Mouse (Mus musculus) right cerebral cortex, adult 2 months (tissue): ENCODE measurements around the gene Olfr1392.
"Not testable (repeated sequence)": the region's sequence is repeated elsewhere in the genome, so short reads cannot be mapped to it uniquely, and the experiment has no call there.

ENCODE experiments used
- DNase-seq, 2 experiments: peaks; one replicate each; pipeline ENCODE4 v3.0.0; 2021 to 2022; ENCODE audit warnings: low spot score in 2 of 2

The Olfr1392 gene

DNA sequence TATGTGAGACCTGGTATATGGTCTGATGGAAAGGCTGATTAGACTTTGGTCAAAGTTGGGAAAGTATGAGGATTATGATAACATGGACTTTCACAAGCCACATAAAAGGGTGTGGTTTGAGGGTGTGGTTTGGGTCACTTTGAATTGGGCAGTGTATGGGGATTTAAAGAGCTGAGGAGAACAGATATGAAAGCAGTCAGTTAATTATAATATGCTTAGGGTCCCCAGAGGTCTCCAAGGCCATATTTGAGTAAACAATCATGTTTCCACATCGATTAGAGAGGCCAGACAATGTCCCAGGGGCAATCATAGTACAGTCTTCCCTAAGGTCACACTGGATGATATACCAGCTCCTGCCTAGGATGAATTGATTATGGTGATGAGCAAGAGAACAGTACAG, at the start of gene Olfr1392:
TSS of gene Olfr1392 (plus strand) at position 301 of the 400 bp plus-strand sequence.
- DNase-seq, result not testable (repeated sequence)

DNA sequence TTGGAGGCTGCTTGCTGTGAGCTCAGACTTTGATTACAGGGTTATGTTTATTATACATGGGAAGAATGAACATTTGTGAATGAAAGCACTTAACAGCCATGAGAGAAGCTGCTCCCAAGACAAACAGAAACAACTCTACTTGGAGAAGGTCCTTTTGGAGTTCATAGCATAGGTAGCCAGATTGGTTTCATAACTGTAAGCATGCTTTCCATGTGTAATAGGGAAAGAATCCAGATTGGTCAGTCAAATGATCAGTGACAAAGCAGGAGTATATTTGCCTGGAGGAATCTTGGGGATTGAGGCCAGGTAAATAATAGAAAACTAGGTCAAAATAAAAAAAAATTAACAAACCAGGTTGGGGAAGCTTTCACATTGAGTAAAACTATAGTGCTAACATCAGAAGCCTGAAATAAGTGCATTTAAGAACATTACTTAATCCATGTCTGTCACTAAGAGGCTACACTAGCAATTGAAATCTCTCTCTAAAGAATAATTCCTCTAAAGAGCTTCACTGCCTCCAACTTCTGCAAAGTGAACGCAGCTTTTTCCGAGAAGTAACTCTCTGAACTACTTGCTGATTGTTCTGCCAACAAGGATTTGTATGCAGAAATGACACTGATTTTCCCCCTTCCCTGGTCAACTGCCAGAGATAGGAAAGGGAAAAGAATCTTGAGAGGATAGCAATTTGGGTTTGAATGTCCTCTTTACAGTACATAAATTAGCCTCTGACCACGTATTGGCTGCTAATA, 49.4 kb upstream of the Olfr1392 start:
- DNase-seq, result no peak

DNA sequence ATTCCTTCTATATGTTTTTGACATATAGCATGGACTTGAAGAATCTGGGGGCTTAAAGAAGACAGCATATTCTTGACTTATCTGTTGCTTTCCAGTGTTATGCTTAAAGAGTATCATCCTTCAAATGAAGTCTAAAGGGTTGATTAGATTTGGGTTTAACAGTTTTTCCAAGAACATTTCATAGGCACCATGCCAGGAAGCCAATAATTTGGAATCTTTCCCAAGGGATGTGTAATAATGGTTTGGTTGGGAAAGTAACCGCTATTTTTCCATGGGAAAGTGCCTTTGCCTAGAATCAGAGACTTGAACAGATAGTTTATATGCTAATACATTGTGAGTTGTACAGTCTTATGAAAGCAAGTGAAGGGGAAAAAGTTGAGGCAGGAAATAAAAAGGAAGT, 48.2 kb upstream of the Olfr1392 start:
- no peak for DNase-seq

DNA sequence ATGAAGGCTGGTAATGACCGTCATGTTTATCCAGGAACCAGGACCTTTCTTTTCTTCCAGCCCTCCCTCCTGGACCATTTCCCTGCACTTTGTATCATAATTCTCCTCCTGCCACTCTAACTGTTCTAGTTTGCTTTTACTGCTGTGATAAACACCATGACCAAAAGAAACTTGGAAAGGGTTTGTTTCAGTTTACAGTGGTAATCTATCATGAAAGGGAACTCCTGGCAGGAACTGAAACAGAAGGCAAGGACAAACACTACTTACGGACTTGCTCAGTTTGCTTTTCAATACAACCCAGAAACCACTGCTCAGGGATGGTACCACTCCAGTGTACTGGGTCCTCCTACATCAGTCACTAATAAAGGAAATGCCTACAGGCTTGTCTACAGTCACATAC, 47.5 kb upstream of the Olfr1392 start:
- no peak for DNase-seq

DNA sequence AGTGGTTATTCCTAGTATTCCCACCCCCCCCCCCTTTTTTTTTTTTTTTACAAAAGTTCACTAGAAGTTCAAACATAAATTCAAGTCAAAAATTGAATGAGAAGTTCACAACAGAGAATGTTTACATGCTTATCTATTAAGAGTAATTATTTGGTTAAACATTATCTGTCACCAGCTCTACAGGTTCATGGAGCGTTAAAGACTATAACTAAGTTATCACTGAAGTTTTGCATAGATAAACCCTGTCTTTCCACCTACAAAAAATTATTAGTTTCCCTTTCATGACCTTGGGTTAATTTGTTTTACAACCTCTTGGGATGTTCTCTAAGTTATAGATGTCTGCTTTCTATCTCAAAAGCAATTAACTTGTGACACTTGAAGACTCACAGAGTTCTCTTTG, 44.8 kb upstream of the Olfr1392 start:
- DNase-seq, result no peak

DNA sequence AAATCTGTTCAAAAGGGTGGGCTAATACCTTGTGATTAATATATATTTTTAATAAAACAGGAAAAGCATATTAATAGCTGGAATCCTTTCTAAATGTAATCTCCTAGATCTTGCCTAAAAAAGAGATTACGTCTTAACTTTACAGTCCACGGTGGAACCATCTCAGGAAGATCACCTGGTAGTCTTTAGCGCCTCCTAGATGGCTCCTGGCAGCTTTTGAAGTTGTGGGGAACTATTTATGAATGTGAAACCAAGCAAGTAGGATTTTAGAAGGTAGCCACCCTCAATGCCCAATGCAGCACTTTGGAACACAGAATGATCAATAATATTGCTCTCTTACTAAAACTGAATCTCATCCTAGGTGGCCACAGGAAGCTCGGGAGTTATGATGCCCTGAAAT, 44.2 kb upstream of the Olfr1392 start:
- DNase-seq, result no peak

DNA sequence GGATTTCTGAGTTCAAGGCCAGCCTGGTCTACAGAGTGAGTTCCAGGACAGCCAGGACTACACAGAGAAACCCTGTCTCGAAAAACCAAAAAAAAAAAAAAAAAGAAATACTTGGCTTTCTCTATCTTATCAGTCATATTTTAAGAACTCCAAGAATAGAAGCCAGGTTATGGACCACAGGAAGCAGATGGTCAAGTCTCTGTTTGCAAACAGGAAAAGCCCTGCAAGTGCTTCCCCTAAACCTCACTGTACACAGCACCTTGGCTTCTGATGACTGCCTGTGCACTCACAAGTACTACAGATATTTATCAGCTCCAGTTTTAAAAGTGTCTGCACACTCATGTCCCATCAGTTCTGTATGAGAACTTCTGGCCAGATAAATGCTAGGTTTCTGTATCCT, 43.6 kb upstream of the Olfr1392 start:
- DNase-seq, result no peak

DNA sequence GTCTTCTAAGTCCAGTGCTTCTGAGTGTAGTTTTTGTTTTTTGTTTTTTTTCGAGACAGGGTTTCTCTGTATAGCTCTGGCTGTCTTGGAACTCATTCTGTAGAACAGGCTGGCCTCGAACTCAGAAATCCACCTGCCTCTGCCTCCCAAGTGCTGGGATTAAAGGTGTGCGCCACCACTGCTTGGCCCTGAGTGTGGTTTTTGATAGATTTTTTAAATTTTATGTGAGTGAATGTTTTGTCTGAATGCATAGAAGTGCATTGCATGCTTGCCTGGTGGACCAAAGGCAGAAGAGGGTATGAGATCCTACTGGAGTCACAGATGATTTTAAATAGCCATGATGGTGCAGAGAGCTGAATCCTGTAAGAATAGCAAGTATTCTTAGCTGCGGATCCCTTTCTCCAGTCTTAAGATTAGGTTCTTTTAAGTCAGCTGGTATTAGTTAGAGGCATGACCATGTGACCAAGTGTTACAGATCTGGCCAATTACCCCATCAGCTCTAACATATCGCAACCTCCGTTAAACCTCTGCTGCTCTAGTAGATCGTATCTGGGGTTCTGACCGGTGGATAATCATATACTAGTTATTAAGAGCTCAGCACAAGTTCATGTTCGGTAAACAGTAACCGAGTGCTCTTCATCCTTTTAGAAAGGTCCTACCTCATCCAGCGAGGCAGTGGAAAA, 42.0 kb upstream of the Olfr1392 start:
- no peak for DNase-seq

DNA sequence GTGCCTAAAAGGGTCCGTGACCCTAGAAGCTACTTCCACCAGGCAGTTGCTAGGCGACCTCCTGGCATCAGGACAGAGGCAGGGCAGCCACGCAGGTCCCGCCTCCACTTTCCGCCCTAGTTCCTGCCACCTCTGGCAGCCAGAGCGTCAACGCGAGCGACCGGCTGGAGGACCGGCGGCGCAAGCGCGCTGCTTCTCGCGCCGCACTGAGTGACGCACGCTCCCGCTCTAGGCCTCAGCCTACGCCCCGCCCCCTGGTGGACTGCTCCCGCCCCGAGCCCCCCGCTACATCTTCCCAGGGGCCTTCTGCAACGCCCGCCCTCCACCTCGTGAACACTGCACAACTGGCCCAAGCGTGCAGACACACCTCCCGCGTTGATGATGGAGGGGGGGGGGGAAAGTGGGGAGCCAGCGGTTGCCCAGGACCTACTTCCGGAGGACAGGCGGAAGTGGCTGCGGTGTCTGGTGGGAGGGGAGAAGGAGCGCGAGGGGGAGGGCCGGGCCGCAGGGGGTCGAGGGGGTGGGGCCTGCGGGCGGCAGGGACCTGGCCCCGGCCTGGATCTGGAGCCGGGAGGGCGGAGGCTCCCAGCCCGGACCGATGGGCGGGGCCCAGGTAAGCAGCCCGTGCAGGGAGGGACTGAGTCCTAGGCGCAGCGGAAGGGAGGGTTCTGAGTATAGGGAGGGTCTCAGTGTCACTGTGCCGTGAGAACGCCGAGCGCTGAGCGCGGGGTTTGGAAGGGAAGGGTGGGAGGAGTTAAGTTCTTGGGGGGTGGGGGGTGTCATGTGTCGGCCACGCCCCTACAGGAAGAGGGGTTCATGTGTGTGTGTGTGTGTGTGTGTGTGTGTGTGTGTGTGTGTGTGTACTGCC, 41.1 kb upstream of the Olfr1392 start, which contains the start of gene Mgat1:
TSS of gene Mgat1 (plus strand) at position 465 of the 868 bp plus-strand sequence.
- DNase-seq, result peak; percentile 86 to 91

DNA sequence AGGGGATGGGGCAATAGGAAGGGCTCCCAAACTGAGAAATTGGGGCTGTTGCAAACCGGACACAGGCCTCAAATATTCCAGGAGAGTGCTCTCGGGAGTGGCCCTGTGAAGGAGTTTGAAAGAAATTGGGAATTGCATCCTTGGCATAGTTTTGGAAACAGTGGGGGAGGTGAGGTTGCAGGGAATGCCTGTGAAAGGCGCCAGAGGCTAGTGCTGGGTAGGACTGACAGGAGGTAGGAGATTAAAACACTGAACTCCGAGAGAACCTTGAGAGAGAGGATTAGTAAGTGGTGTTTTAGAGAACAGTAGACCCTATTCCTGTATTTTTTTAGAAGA, 40.5 kb upstream of the Olfr1392 start:
- no peak for DNase-seq

DNA sequence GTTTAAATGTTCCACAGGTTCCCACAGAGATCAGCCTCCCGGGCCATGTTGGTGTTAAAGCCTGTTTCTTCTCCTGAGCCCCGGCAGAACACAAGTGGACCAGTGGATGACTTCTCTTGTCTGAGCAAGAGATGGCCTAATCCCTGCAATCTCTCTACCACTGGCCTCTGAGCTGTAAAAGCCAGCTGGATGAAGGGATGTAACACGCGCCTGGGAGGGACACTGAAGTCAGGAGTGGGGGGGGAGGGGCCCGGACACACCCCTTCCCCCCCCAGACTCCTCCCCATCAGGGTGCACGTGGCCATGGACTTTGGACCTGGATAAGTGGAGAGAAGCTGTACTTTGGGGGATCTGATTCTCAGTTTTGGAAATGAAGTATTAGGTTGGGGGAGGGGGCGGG, 39.9 kb upstream of the Olfr1392 start:
- no peak for DNase-seq

DNA sequence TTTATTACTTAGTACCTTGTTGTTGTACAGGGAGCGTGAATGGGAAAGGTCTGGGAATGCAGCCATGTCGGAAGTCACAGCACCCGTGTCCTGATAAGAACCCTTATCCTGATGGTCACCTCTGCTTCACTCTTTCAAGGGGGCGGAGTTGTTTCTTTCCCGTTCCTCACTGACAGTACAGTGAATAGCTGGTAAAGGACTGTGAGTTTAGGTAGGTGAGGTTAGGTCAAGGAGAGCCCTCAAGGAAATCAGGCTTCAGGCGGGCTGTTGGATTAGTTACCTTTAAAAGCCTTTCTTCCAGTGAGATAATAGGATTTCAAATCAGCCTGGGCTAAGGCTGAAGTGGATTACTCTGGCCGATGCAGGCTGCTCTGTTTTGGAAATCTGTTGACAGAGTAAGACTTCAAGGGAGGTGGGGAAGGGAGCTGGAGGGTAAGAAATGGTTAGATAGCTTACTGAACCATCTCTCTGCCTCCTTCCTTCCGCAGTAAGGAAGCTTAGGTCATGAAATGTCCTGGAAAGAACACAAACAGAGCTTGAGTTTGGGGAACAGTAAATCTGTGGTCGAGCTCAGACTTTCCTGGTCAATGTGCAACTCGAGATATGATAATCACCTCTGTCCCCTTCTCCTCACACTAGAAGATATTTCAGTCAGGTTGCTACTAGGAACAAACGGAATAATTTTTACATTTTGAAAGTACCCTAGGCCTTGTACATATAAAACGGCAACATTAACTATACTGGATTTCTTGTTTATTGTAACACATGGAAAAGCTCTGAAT, 39.3 kb upstream of the Olfr1392 start:
- DNase-seq, result no peak

DNA sequence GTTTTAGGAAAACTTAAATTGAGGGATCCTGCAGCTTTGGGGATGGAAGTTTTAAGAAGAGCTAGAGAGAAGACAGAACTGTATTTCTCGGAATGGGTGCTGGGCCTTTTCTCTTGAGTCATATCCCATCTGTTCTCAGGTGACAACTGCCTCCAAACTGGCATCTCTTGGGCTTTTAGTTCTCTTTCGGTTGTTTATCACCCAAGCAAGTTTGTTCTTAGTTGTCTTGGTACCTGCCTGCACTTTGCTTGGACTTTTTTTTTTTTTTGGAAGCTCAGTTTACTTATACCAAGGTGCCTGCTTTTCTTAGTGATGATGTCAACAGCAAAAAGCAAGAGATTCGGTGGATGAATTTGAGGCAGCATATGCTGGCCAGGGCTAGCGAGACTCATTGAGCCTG, 38.6 kb upstream of the Olfr1392 start:
- no peak for DNase-seq

DNA sequence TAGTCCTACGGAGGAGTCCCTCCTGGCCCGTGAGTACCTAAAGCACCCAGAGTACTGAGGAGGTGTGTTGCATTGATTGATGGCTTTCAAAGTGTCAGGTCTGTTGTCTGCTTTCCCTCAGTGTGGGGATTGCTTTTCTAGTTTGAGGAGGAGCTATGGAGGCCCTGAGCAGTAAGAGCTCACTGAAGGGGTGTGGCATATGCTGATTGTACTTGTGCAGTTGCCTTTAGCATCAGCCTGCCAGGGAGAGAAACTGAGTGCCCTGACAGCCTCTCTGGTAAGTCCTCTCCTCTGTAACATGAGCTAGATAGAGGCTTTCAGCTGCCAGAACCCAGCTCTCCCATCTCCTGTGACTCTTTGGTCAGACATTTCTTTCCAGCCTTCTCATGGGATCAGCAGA, 37.8 kb upstream of the Olfr1392 start:
- no peak for DNase-seq

DNA sequence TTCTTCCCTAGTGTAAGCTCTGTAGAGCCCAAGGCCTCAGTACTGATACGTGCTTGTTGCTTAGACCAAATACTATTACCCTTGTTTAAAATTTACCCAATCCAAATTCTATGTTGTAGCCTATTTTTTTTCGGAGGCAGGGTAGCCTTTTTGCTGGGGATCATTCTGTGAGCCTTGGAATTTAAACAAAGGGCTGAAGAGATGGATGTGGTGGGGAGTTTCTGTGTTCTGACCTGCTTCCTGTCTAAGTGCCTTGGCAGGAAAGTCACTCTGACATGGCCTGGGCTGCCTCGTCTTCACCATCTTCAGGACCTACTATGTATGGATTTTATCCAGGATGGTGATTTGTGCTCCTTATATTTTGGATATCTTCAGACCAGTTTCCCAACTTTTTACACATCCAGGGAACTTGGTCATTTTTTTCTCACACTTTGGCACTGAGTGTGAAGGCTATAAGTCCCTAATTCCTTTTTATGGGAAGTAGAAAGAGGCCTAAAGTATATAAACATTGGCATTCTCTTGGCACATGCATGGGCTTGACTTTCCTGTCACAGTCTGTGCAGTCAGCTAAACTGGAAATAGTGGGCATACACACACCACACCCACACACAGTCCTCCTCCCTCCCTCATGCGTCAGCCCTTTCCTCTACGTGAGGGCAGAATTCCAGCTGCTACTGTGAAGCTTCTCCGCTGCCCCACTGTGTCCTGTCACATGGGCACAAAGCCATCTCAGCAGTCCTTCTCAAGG, 36.7 kb upstream of the Olfr1392 start:
- peak in 1 of 2 experiments; percentile 43 for DNase-seq

DNA sequence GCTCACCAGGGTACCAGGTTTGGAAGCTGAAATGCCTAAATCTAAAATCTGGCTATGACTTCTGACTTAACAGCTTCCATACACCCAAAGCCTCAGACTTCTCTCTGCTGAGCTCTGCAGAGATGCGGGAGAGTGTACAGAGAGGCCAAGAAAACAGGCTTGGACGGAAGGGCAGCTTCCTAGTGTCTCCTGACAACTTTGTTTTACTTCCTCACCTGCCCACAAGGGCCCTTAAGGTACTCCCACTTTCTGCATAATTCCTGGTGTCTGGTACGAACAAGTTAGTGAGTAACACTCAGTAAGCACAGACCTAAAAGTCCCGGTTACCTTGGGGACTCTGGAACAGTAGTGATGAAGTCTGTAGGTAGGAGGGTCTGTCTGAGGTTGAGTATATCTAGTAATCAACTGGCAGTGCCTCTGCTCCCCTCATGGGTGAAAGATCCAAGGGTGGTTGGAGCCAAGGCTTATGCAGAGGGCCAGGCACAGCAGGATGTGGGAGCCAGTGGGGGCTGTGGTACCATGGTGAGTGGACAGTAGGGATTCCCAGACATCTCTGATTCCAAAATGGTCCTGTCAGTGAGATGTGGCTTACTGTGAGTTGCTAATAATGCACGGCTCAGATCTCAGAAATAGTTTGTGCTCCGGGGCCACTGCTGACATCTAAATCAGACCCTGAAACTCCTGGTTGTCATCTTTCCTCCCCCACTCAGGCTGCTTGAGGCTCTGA, 35.9 kb upstream of the Olfr1392 start:
- no peak for DNase-seq

DNA sequence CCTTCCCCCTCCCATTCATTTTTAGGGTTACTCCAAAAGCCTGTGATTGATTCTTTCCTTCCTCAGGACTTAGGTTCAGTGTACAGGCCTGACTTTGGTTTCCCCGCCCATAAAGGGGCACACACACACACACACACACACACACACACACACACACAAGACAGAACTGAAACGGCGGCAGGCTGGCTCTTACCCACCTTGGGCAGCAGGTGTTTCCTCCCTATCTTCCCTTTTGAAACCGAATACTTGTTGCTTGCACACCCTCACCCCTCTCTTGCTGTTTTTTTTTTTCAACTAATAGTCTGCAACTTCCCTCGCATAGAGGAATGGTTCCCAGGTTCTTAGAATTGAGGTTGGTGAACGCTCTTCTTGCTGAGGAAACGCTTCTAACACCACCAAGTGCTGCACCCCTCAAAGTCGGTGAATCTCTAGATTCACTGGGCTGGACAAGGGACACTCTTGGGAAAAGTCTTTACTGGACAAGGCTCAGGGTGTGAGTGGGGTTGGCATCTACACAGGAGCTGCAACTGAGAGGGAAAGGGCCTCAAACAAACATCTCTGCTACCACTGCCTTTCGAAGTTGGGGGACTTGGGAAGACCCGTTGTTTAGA, 35.2 kb upstream of the Olfr1392 start:
- no peak for DNase-seq

DNA sequence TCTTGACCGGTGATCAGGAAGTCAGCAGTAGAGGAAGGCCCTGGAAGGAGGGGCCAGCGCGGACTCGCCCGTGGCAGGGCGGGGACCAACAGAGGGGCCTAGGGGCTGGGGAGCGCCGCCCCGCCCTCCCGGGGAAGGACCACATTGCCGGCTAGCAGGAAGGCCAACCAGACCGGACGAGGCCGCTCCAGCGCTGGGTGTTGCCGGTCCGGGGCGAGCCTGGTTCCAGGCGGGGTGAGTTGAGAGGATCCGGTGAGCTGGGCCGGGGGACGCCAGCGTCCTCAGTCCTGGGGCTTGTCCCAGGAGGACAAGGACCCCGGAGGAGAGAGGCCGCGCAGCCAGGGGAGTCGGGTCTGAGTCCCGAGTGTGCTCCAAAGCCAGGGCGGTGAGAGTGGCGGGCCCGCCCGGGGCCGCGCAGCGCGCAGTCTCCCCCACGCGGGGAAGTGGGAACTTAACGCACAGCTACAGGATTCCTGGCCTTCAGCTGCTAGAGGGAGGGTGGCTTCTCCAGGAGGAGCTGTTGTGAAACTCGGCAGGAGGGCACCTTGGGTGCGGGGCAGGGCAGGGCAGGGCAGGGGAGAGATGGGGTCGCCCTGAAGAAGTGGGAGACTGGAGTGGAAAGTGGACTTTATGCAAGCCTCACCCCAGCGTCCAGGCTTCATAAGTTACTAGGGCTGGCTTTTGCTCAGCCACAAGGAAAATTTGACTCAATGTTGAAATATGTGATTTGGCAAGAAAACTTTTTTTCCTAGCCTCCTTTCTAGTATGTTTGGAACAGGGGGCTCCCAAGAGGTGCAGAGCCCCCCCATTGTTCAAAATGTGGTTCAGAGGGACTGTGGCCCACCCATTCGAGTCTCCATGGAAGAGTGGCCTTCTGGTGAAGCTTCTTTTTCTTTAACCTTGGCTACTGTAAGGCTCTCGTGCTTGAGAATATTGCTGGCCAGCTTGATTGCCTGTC, 34.4 kb upstream of the Olfr1392 start:
- peak; percentile 59 to 62 for DNase-seq

DNA sequence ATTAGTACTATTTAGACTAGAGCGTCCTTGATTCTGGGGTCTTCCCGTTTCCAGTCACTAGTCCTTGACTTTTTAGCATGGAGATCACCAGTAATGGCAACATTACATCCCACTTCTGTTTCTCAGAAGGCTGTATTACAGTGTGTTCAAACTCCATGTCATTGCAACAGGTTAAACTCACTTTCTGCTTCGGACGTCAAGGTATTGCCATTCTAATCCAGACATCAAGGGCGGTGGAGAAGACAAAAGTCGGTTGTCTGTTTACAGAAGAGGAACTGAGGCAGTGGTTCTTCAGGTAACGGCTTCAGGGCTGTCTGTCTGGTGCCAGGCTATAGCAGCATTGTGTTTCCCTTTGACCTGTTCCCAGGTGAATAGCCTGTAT, 33.7 kb upstream of the Olfr1392 start:
- DNase-seq, result no peak
